In genomic region chr8:48812196-48812741, GRCm38 (mm10) we compare ENCODE assay signal across 20 mouse cellular contexts. TPM values are rescaled to one million over a fixed set of nuclear protein-coding genes. Genes with fewer than 3 reads are reported as not detected.
DNase-seq lines count a peak whose midpoint lies in the region; ATAC-seq and TF ChIP-seq lines count a peak whose summit lies in the region.
"Had no signal": no experiment of that assay in that cellular context is flagged by ENCODE, and none has a peak within 500 bp of the region (broad histone marks: within the 10 kb centered on the region; RNA-seq: fewer than 3 reads in every experiment).

No protein-coding gene starts in this region.

- H3K9me3 ChIP-seq in forebrain, embryonic 10.5 days: no peaks in the 10 kb centered on the region
- H3K9me3 ChIP-seq in forebrain, postnatal 0 days (ENCODE audit: low read length): no peaks in the 10 kb centered on the region
- no peaks in the 10 kb centered on the region for H3K9me3 ChIP-seq in midbrain, embryonic 13.5 days
- H3K9me3 ChIP-seq in midbrain, postnatal 0 days (ENCODE audit: low read length): no peaks in the 10 kb centered on the region
- no peaks in the 10 kb centered on the region for H3K9me3 ChIP-seq in heart, embryonic 11.5 days (replicated peaks; ENCODE audit: control insufficient read depth, low read length)
- no peaks in the 10 kb centered on the region for H3K9me3 ChIP-seq in liver, postnatal 0 days (ENCODE audit: low read length)
- H3K9me3 ChIP-seq: embryonic facial prominence, embryonic 13.5 days; heart, embryonic 12.5 days; hindbrain, embryonic 15.5 days had no signal

- 0 out of 2 replicates have a peak overlapping the region, but pooled peaks have one; percentile 5 for H3K27ac ChIP-seq in forebrain, embryonic 10.5 days
- H3K27ac ChIP-seq in forebrain, postnatal 0 days (ENCODE audit: low read depth, low read length): no peak overlapping the region
- H3K27ac ChIP-seq in midbrain, embryonic 13.5 days: no peak overlapping the region
- no peak overlapping the region for H3K27ac ChIP-seq in midbrain, postnatal 0 days (ENCODE audit: low read depth, low read length)
- H3K27ac ChIP-seq in heart, embryonic 11.5 days (ENCODE audit: low read depth, low read length): no peak overlapping the region
- H3K27ac ChIP-seq in liver, postnatal 0 days (ENCODE audit: low read depth): no peak overlapping the region
- H3K27ac ChIP-seq: embryonic facial prominence, embryonic 13.5 days; heart, adult 2 months; hindbrain, embryonic 15.5 days had no signal

- DNase-seq in forebrain, embryonic 10.5 days (ENCODE audit: extremely low spot score, low spot score): no peak
- DNase-seq in forebrain, postnatal 0 days: no peak
- DNase-seq in midbrain, postnatal 0 days (ENCODE audit: low spot score): no peak
- peak; percentile 31 for DNase-seq in ZHBTc4 (ENCODE audit: low read depth, low spot score)
- no peak for DNase-seq in liver, postnatal 0 days
- DNase-seq: adrenal gland, postnatal 10 days; cerebellum, adult 11 months; cerebellum, adult 8-10 months; cerebellum, postnatal 14 days; embryo, embryonic 11 days; gastrocnemius, postnatal 14 days; heart, adult 2 months; heart, postnatal 36 days had no signal

- no peaks in the 10 kb centered on the region for H3K36me3 ChIP-seq in forebrain, embryonic 10.5 days (replicated peaks)
- no peaks in the 10 kb centered on the region for H3K36me3 ChIP-seq in forebrain, postnatal 0 days (ENCODE audit: insufficient read depth)
- H3K36me3 ChIP-seq in midbrain, embryonic 13.5 days: no peaks in the 10 kb centered on the region
- H3K36me3 ChIP-seq in midbrain, postnatal 0 days (ENCODE audit: insufficient read depth, low read length): no peaks in the 10 kb centered on the region
- no peaks in the 10 kb centered on the region for H3K36me3 ChIP-seq in heart, embryonic 11.5 days (ENCODE audit: control insufficient read depth, insufficient read depth, low read length)
- H3K36me3 ChIP-seq in liver, postnatal 0 days (replicated peaks; ENCODE audit: insufficient read depth, low read length): no peaks in the 10 kb centered on the region
- H3K36me3 ChIP-seq: embryonic facial prominence, embryonic 13.5 days; heart, embryonic 12.5 days; hindbrain, embryonic 15.5 days had no signal

- no peak overlapping the region for H3K4me2 ChIP-seq in forebrain, postnatal 0 days (ENCODE audit: low read depth)
- H3K4me2 ChIP-seq in midbrain, embryonic 13.5 days (replicated peaks): no peak overlapping the region
- no peak overlapping the region for H3K4me2 ChIP-seq in midbrain, postnatal 0 days (ENCODE audit: low read depth, low read length, poor library complexity, severe bottlenecking)
- H3K4me2 ChIP-seq in heart, embryonic 11.5 days: no peak overlapping the region
- H3K4me2 ChIP-seq in liver, postnatal 0 days (ENCODE audit: low read depth, low read length): no peak overlapping the region
- H3K4me2 ChIP-seq: embryonic facial prominence, embryonic 13.5 days; heart, embryonic 12.5 days; hindbrain, embryonic 15.5 days had no signal

- peaks cover 51% of the 10 kb centered on the region for H3K4me1 ChIP-seq in forebrain, embryonic 10.5 days
- H3K4me1 ChIP-seq in forebrain, postnatal 0 days (ENCODE audit: insufficient read depth): no peaks in the 10 kb centered on the region
- H3K4me1 ChIP-seq in midbrain, embryonic 13.5 days (replicated peaks): peaks cover 13% of the 10 kb centered on the region
- no peaks in the 10 kb centered on the region for H3K4me1 ChIP-seq in midbrain, postnatal 0 days (ENCODE audit: insufficient read depth, low read length)
- H3K4me1 ChIP-seq in heart, embryonic 11.5 days (ENCODE audit: control insufficient read depth, insufficient read depth, low read length): no peaks in the 10 kb centered on the region
- H3K4me1 ChIP-seq in liver, postnatal 0 days (ENCODE audit: insufficient read depth): no peaks in the 10 kb centered on the region
- H3K4me1 ChIP-seq: embryonic facial prominence, embryonic 13.5 days; hindbrain, embryonic 15.5 days had no signal

- no peak overlapping the region for H3K4me3 ChIP-seq in forebrain, embryonic 10.5 days
- H3K4me3 ChIP-seq in forebrain, postnatal 0 days (ENCODE audit: low read depth, low read length): no peak overlapping the region
- H3K4me3 ChIP-seq in midbrain, embryonic 13.5 days (replicated peaks): no peak overlapping the region
- no peak overlapping the region for H3K4me3 ChIP-seq in midbrain, postnatal 0 days (ENCODE audit: low read depth, low read length)
- H3K4me3 ChIP-seq in heart, embryonic 11.5 days (ENCODE audit: low read depth, low read length): no peak overlapping the region
- no peak overlapping the region for H3K4me3 ChIP-seq in liver, postnatal 0 days (ENCODE audit: low read depth, low read length)
- H3K4me3 ChIP-seq: embryonic facial prominence, embryonic 13.5 days; heart, adult 2 months; heart, embryonic 12.5 days; hindbrain, embryonic 15.5 days had no signal

- no peak for TF ChIP-seq CTCF in forebrain, postnatal 0 days (IDR thresholded peaks at IDR 0.05; ENCODE audit: low read depth)
- no peak for TF ChIP-seq CTCF in midbrain, postnatal 0 days (IDR thresholded peaks at IDR 0.05)
- no peak for TF ChIP-seq CTCF in liver, postnatal 0 days (IDR thresholded peaks at IDR 0.05; ENCODE audit: low read depth)

- no peak overlapping the region for H3K9ac ChIP-seq in forebrain, postnatal 0 days
- no peak overlapping the region for H3K9ac ChIP-seq in midbrain, embryonic 13.5 days (replicated peaks)
- no peak overlapping the region for H3K9ac ChIP-seq in midbrain, postnatal 0 days (replicated peaks; ENCODE audit: low read length, poor library complexity, severe bottlenecking)
- no peak overlapping the region for H3K9ac ChIP-seq in heart, embryonic 11.5 days (ENCODE audit: low read depth, low read length)
- H3K9ac ChIP-seq in liver, postnatal 0 days (replicated peaks): no peak overlapping the region
- H3K9ac ChIP-seq: embryonic facial prominence, embryonic 13.5 days; heart, embryonic 12.5 days; hindbrain, embryonic 15.5 days had no signal

- H3K27me3 ChIP-seq in forebrain, embryonic 10.5 days (ENCODE audit: poor library complexity, severe bottlenecking): no peaks in the 10 kb centered on the region
- no peaks in the 10 kb centered on the region for H3K27me3 ChIP-seq in forebrain, postnatal 0 days (ENCODE audit: insufficient read depth, low read length)
- H3K27me3 ChIP-seq in midbrain, embryonic 13.5 days: no peaks in the 10 kb centered on the region
- H3K27me3 ChIP-seq in midbrain, postnatal 0 days (ENCODE audit: insufficient read depth, low read length): no peaks in the 10 kb centered on the region
- H3K27me3 ChIP-seq in heart, embryonic 11.5 days (ENCODE audit: control insufficient read depth, insufficient read depth, low read length): 0 out of 2 replicates have a peak, but pooled peaks cover 2% of the 10 kb centered on the region
- no peaks in the 10 kb centered on the region for H3K27me3 ChIP-seq in liver, postnatal 0 days (ENCODE audit: insufficient read depth, low read length)
- H3K27me3 ChIP-seq: embryonic facial prominence, embryonic 13.5 days; heart, embryonic 12.5 days; hindbrain, embryonic 15.5 days had no signal

- ATAC-seq in forebrain, postnatal 0 days: no peak
- ATAC-seq in midbrain, embryonic 13.5 days: peak; percentile 59
- no peak for ATAC-seq in midbrain, postnatal 0 days (ENCODE audit: low FRiP score)
- ATAC-seq in heart, embryonic 11.5 days (replicated peaks; ENCODE audit: insufficient number of reproducible peaks, low FRiP score, low TSS enrichment): no peak
- ATAC-seq in liver, postnatal 0 days: no peak
- ATAC-seq: forebrain, embryonic 14.5 days had no signal

- 100% methylated on average over 1 of the region's 1 CpGs for WGBS in forebrain, embryonic 10.5 days
- 93% methylated on average over 1 of the region's 1 CpGs for WGBS in forebrain, postnatal 0 days
- 93% methylated on average over 1 of the region's 1 CpGs for WGBS in midbrain, embryonic 13.5 days
- WGBS in midbrain, postnatal 0 days: 100% methylated on average over 1 of the region's 1 CpGs
- WGBS in heart, embryonic 11.5 days (ENCODE audit: insufficient replicate concordance): 83% methylated on average over 1 of the region's 1 CpGs
- 96% methylated on average over 1 of the region's 1 CpGs for WGBS in liver, postnatal 0 days (ENCODE audit: insufficient replicate concordance)

- TF ChIP-seq EP300 in liver, postnatal 0 days (IDR thresholded peaks at IDR 0.05; ENCODE audit: low read depth): no peak

RNA-seq across cellular contexts. Expression of gene Tenm3, which starts 31.5 kb away (rescaled TPM):
- polyA plus RNA-seq in forebrain, embryonic 10.5 days (2016; fragmentation: Nextera tagmentation; extraction: Ambion mirVana): 39.0 and 41.4 TPM in 2 replicates
- total RNA-seq in forebrain, postnatal 0 days (2014; rRNA removed): 98.2 and 111 TPM in 2 replicates
- polyA plus RNA-seq in forebrain, postnatal 0 days (2015; fragmentation: Nextera tagmentation; extraction: Ambion mirVana): 15.0 and 21.6 TPM in 2 replicates
- polyA plus RNA-seq in midbrain, embryonic 13.5 days (2015; fragmentation: Nextera tagmentation; extraction: Ambion mirVana): 41.3 and 57.1 TPM in 2 replicates
- 160 and 184 TPM in 2 replicates for total RNA-seq in midbrain, postnatal 0 days (2014; rRNA removed)
- 22.9 and 25.0 TPM in 2 replicates for polyA plus RNA-seq in midbrain, postnatal 0 days (2015; fragmentation: Nextera tagmentation; extraction: Ambion mirVana)
- polyA plus RNA-seq in heart, embryonic 11.5 days (2014; fragmentation: Nextera tagmentation; extraction: Ambion mirVana): 14.3 and 18.2 TPM in 2 replicates
- polyA plus RNA-seq in liver, postnatal 0 days (2015; fragmentation: Nextera tagmentation; extraction: Ambion mirVana): 4.7 and 5.6 TPM in 2 replicates
- total RNA-seq: common myeloid progenitor, adult 5-6 weeks had no signal
